In the genomic region with DNA sequence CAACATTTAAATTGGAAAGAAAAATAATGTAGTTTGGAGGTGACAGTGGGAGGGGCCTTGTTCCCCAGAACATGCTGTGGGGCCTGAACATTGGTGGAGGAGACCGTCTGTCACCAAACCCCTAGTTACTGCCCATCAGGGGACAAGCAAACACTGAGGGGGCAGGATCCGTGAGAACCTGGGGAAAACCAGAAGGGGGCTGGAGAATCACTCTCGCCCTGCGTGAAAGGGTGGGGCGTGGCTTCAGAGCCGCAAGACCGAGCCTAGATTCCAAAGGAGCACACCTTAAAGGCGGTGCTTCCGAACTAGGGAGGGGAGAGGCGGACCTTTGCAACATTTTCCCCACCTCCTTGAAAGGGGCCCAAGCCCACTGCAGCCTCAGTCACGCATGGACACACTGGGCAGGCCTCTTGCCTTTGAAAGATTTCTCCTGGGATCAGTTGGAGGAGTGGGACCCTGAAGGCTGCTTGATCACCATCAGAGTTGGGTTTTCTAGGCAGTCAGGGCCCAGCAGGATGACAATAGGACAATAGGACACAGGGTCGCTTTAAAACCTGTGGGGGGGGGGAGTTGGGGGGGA, we compare ENCODE assay signal across 8 mouse cellular contexts. TPM values are rescaled to one million over a fixed set of nuclear protein-coding genes. Genes with fewer than 3 reads are reported as not detected.
DNase-seq lines count a peak whose midpoint lies in the region; ATAC-seq and TF ChIP-seq lines count a peak whose summit lies in the region.

No protein-coding gene starts in this region.

- peak overlapping the region; percentile 58; the same call in 1 of the 2 replicates for H3K4me3 ChIP-seq in hindbrain, embryonic 11.5 days (ENCODE audit: low read depth, low read length)
- H3K4me3 ChIP-seq in lung, adult 2 months (replicated peaks; ENCODE audit: extremely low read depth, low read depth, low read length), result no peak overlapping the region

- ATAC-seq in hindbrain, embryonic 11.5 days (ENCODE audit: low FRiP score), result no peak

- H3K27ac ChIP-seq in hindbrain, embryonic 11.5 days (ENCODE audit: low read depth, low read length), result peak overlapping the region; percentile 37

- H3K9me3 ChIP-seq in hindbrain, embryonic 11.5 days (ENCODE audit: control insufficient read depth, low read length), result no peaks in the 10 kb centered on the region; the same call in 1 of the 2 replicates

- H3K4me1 ChIP-seq in hindbrain, embryonic 11.5 days (replicated peaks; ENCODE audit: control insufficient read depth, insufficient read depth, low read length), result peaks cover 5% of the 10 kb centered on the region; the same call in 1 of the 2 replicates
- H3K4me1 ChIP-seq in lung, adult 2 months (ENCODE audit: control insufficient read depth, insufficient read depth, low read length), result peaks cover 2% of the 10 kb centered on the region; the same call in 1 of the 2 replicates

- TF ChIP-seq POLR2A in lung, adult 2 months (IDR thresholded peaks at IDR 0.05; ENCODE audit: borderline replicate concordance, extremely low read depth, low read depth, low read length), result 0 out of 2 replicates have a peak, but pooled peaks have one; percentile 4

- DNase-seq in CD4-positive helper T cell, adult 2 months (ENCODE audit: low read depth, low spot score), result peak; percentile 66
- DNase-seq in ES-CJ7 (ENCODE audit: low read depth, low spot score), result peak; percentile 85
- DNase-seq in hindbrain, embryonic 11.5 days (ENCODE audit: low spot score), result no peak
- peak; percentile 31 for DNase-seq in lung, adult 2 months
- no peak for DNase-seq in testis, postnatal 14 days (ENCODE audit: low spot score)
- no peak for DNase-seq in frontal cortex, postnatal 14 days (ENCODE audit: low spot score in 2 of 2)
- DNase-seq in B cell, adult 2 months, result no peak
- no peak for DNase-seq in adrenal gland, adult 8-10 months

- peak overlapping the region; percentile 91 for H3K4me2 ChIP-seq in hindbrain, embryonic 11.5 days (replicated peaks; ENCODE audit: low read depth, low read length)

- H3K36me3 ChIP-seq in hindbrain, embryonic 11.5 days (ENCODE audit: control insufficient read depth, insufficient read depth, low read length), result peaks cover 13% of the 10 kb centered on the region; the same call in 1 of the 2 replicates

- H3K9ac ChIP-seq in hindbrain, embryonic 11.5 days (ENCODE audit: low read depth, low read length), result peak overlapping the region; percentile 61; the same call in 1 of the 2 replicates

- TF ChIP-seq CTCF in lung, adult 2 months (IDR thresholded peaks at IDR 0.05; ENCODE audit: insufficient read depth, low read length), result no peak

- H3K27me3 ChIP-seq in hindbrain, embryonic 11.5 days (ENCODE audit: control insufficient read depth, insufficient read depth, low read length), result peaks cover 17% of the 10 kb centered on the region

- WGBS in hindbrain, embryonic 11.5 days, result 4% methylated on average over 12 of the region's 12 CpGs
- WGBS in lung, adult 2 months, result 25% methylated on average over 12 of the region's 12 CpGs

RNA-seq across cellular contexts. Expression of gene Celsr1, which starts 1.3 kb away (rescaled TPM):
- polyA plus RNA-seq in hindbrain, embryonic 11.5 days (2014; fragmentation: Nextera tagmentation; extraction: Ambion mirVana), result 4.6 and 5.1 TPM in 2 replicates
- 16.0 and 16.2 TPM in 2 replicates for polyA plus RNA-seq in lung, adult 2 months (2012; rRNA removed)
- 10 to 100 TPM in 2 of 4 experiments, 1 to 10 TPM in 2; 5.2 to 16.1 (median 8.7) TPM for total RNA-seq in adrenal gland, adult 8-10 months (2022)

RNA-seq across cellular contexts. Expression of gene Gramd4, which starts 22.6 kb away (rescaled TPM):
- 8.7 and 10.1 TPM in 2 replicates for polyA plus RNA-seq in hindbrain, embryonic 11.5 days (2014; fragmentation: Nextera tagmentation; extraction: Ambion mirVana)
- polyA plus RNA-seq in lung, adult 2 months (2012; rRNA removed), result 21.5 and 24.4 TPM in 2 replicates
- 10 to 100 TPM; 15.4 to 22.2 (median 17.5) TPM for total RNA-seq in adrenal gland, adult 8-10 months (2022)

Comparison
In these comparisons a context has a peak if more than half of its experiments do, and no peak if none do; other contexts are left out.
1. DNase-seq: peak in CD4-positive helper T cell, adult 2 months (single experiment), ES-CJ7 (single experiment) and lung, adult 2 months (single experiment); none in hindbrain, embryonic 11.5 days (single experiment), testis, postnatal 14 days (single experiment), frontal cortex, postnatal 14 days (0 of 2), B cell, adult 2 months (0 of 2) and adrenal gland, adult 8-10 months (single experiment).